Mouse (Mus musculus) lung, postnatal 0 days (tissue): Measurements from ENCODE around the gene Gm49337.

Experiments used
- CTCF ChIP-seq: IDR thresholded peaks from 2 replicates; pipeline ENCODE4 v1.5.1; 2016; ENCODE audit warnings: antibody characterized with exemption, mild to moderate bottlenecking
- EP300 ChIP-seq: IDR thresholded peaks from 2 replicates; pipeline ENCODE4 v1.6.1; 2016; ENCODE audit warnings: antibody characterized with exemption, mild to moderate bottlenecking, control low read depth

DNA sequence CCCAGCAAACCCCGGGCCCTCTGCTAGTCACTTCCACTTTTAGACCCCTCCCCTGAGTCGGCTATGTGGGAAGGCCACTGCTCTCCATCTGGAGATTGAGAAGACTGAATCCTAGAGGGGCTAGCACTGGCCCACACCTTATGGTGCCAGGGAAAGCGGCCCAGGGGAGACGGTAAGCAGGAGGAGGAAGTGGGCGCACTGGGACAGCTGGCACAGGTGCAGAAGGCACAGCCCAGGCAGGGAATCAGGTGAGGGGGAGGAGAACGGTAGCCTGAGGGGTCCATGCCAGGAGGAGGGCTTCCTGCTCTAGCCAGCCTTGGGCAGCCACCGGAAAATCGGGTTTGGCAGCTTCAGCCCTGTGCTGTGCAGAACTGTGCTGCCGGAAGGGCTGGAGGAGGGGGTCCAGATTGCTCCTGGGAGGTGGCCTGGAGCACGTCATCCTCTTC, 3.4 kb downstream of the Gm49337 start:
- TF ChIP-seq CTCF (no peak), EP300 (no peak)
